Mouse (Mus musculus) liver, postnatal 0 days (tissue): ENCODE data around the gene Tspo2. TPM values are rescaled to one million over a fixed set of nuclear protein-coding genes. Genes with fewer than 3 reads are reported as not detected.

Experiments
- ATAC-seq: fragments of 200-750 bp; cut with Nextera tagmentation; 2 replicates; pipeline ENCODE4 v1.8.0; 2017; ENCODE audit warnings: mild to moderate bottlenecking, moderate library complexity
- DNase-seq: peaks from one replicate; pipeline ENCODE4 v3.0.0-alpha.2; 2016
- H3K27ac ChIP-seq: fragments of 300-500 bp; sonication (generic); 2 replicates; pipeline ENCODE4 v1.5.1; 2014; ENCODE audit warnings: antibody characterized with exemption, moderate library complexity, mild to moderate bottlenecking, low read depth
- H3K27me3 ChIP-seq: fragments of 300-500 bp; sonication (generic); 2 replicates; pipeline ENCODE4 v1.6.1; 2014; ENCODE audit warnings: low read length, control low read depth, mixed read lengths; ENCODE audit not compliant: insufficient read depth
- H3K36me3 ChIP-seq: fragments of 300-500 bp; sonication (generic); replicated peaks from 2 replicates; pipeline ENCODE4 v1.6.1; 2014; ENCODE audit warnings: mild to moderate bottlenecking, control low read depth, low read length, moderate library complexity, mixed read lengths; ENCODE audit not compliant: insufficient read depth
- H3K4me1 ChIP-seq: fragments of 300-500 bp; sonication (generic); 2 replicates; pipeline ENCODE4 v1.6.1; 2014; ENCODE audit warnings: antibody characterized with exemption, mild to moderate bottlenecking, control low read depth; ENCODE audit not compliant: insufficient read depth
- H3K4me2 ChIP-seq: fragments of 300-500 bp; sonication (generic); 2 replicates; pipeline ENCODE4 v1.6.1; 2014; ENCODE audit warnings: low read depth, mild to moderate bottlenecking, low read length, moderate library complexity, mixed read lengths
- H3K4me3 ChIP-seq: fragments of 300-500 bp; sonication (generic); 2 replicates; pipeline ENCODE4 v1.5.1; 2014; ENCODE audit warnings: low read depth, low read length
- H3K9ac ChIP-seq: fragments of 300-500 bp; sonication (generic); replicated peaks from 2 replicates; pipeline ENCODE4 v1.6.1; 2014; ENCODE audit warnings: mild to moderate bottlenecking, moderate library complexity
- H3K9me3 ChIP-seq: fragments of 300-500 bp; sonication (generic); 2 replicates; pipeline ENCODE4 v1.6.1; 2016; ENCODE audit warnings: mild to moderate bottlenecking, control low read depth, low read length, mixed read lengths
- CTCF ChIP-seq: sonication (generic); IDR thresholded peaks from 2 replicates; pipeline ENCODE4 v1.5.1; 2016; ENCODE audit warnings: antibody characterized with exemption, low read depth
- EP300 ChIP-seq: IDR thresholded peaks from 2 replicates; pipeline ENCODE4 v1.6.1; 2016; ENCODE audit warnings: antibody characterized with exemption, low read depth, mild to moderate bottlenecking
- WGBS: fragments of 180-500 bp; shearing (Covaris S2); extraction: QIAGEN DNeasy Blood & Tissue Kit; methylation state at CpG from one replicate; pipeline ENCODE4 v1.1.7; 2014; ENCODE audit not compliant: insufficient replicate concordance; 5-methylcytosine and 5-hydroxymethylcytosine counted together
- polyA plus RNA-seq: library from polyadenylated mRNA; unstranded; fragments of >200 nt; fragmentation: Nextera tagmentation; extraction: Ambion mirVana; gene quantifications from 2 replicates; pipeline ENCODE4 v1.2.1, GENCODE M21; 2015

The Tspo2 gene
- polyA plus RNA-seq, 1 experiment from 2014 or later, result 61.1 TPM

DNA sequence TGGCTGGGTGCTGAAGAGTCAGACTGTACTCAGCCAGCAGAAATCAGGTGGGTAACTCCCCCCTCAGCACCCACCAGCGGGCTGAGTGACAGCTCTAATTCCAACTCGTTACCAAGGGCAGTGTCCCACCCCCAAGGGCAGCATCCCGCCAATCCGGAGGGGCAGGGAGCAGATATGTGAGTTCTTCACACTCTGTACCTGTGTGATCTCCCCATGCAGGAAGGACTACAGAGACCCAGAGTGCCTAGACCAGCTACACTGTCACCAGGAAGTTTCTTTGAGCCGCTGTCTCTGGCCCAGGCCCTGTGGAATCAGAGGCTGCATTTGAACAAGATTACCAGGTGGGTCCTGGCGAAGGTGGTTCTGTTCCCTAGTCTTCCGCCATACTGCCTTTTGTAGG lies 2.9 kb upstream of the Tspo2 start:
- Histone ChIP-seq H3K27ac (no peak overlapping the region), H3K36me3 (peaks cover 4% of the 10 kb centered on the region; the same call in 1 of the 2 replicates), H3K4me1 (peaks cover 21% of the 10 kb centered on the region), H3K9me3 (no peaks in the 10 kb centered on the region), H3K4me2 (peak overlapping the region; percentile 44), H3K4me3 (0 out of 2 replicates have a peak overlapping the region, but pooled peaks have one; percentile 7), H3K27me3 (no peaks in the 10 kb centered on the region), H3K9ac (no peak overlapping the region; the same call in 1 of the 2 replicates)
- TF ChIP-seq CTCF (no peak), EP300 (no peak)
- ATAC-seq, result no peak
- 53% methylated on average over 7 of the region's 7 CpGs for WGBS
- DNase-seq, result no peak

DNA sequence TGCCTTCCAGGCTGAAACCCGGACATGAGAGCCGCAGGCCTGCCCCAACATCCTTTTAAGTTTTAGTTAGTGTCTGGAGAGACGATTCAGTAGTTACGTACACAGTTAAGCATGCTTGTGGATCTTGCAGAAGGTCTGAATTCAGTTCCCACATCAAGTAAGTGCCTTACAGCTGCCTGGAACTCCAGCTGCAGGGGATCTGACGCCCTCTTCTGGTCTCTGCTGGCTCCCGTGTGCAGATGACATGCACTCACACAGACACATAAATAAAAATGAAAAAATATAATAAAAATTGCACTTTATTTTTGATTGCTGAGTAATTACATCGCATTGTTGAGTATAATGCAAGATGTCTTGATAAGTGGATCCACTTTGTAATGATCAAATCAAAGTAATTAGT lies 2.2 kb upstream of the Tspo2 start:
- no peak overlapping the region for H3K4me3 ChIP-seq
- no peak for TF ChIP-seq EP300
- peak; percentile 69 for TF ChIP-seq CTCF
- H3K9ac ChIP-seq, result no peak overlapping the region
- peaks cover 4% of the 10 kb centered on the region; the same call in 1 of the 2 replicates for H3K36me3 ChIP-seq
- WGBS, result 76% methylated on average over 7 of the region's 7 CpGs
- H3K9me3 ChIP-seq, result no peaks in the 10 kb centered on the region
- ATAC-seq, result no peak
- no peaks in the 10 kb centered on the region for H3K27me3 ChIP-seq
- no peak overlapping the region for H3K27ac ChIP-seq
- H3K4me1 ChIP-seq, result peaks cover 23% of the 10 kb centered on the region
- H3K4me2 ChIP-seq, result no peak overlapping the region
- no peak for DNase-seq

DNA sequence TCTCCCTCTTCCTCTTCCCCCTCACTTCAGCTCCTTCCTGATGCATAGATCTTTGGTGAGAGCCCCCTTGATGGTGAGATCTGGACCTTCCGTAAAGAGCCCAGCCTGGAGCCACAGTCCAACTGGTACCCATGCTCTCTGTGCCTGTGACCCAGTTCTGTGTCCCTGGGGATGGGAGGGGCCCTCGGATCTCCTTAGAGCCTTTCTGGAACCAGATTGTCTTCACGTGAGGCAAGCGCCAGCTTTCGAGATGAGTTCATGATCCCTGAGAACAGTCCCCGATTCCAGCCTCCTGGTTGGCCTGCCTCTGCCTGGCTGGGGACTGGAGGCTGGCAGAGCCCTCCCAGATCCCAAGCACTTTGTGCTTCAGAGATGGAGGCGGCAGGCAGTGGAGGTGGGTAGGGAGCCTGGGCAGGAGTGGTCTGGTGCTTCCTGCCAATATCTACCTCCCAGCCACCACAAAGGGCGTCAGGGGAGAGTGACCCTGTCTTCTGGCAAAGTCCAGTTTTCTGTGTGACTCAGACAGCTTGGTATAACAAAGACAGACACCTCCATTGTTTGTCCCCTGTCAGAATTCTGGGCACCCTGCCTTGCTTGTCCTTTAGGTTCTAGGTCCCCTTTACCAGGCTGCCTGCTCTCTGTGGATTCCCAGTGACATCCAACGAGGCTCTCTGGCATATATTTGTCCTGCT lies 577 bp upstream of the Tspo2 start:
- no peak for DNase-seq
- ATAC-seq, result peak; percentile 14; the same call in 1 of the 2 replicates
- peaks cover 4% of the 10 kb centered on the region; the same call in 1 of the 2 replicates for H3K36me3 ChIP-seq
- peaks cover 34% of the 10 kb centered on the region for H3K4me1 ChIP-seq
- H3K27ac ChIP-seq, result peak overlapping the region; percentile 92
- H3K4me3 ChIP-seq, result peak overlapping the region; percentile 40
- peak overlapping the region; percentile 64 for H3K9ac ChIP-seq
- no peaks in the 10 kb centered on the region for H3K9me3 ChIP-seq
- peak overlapping the region; percentile 65 for H3K4me2 ChIP-seq
- WGBS, result 58% methylated on average over 9 of the region's 9 CpGs
- TF ChIP-seq CTCF (no peak), EP300 (no peak)
- no peaks in the 10 kb centered on the region for H3K27me3 ChIP-seq

DNA sequence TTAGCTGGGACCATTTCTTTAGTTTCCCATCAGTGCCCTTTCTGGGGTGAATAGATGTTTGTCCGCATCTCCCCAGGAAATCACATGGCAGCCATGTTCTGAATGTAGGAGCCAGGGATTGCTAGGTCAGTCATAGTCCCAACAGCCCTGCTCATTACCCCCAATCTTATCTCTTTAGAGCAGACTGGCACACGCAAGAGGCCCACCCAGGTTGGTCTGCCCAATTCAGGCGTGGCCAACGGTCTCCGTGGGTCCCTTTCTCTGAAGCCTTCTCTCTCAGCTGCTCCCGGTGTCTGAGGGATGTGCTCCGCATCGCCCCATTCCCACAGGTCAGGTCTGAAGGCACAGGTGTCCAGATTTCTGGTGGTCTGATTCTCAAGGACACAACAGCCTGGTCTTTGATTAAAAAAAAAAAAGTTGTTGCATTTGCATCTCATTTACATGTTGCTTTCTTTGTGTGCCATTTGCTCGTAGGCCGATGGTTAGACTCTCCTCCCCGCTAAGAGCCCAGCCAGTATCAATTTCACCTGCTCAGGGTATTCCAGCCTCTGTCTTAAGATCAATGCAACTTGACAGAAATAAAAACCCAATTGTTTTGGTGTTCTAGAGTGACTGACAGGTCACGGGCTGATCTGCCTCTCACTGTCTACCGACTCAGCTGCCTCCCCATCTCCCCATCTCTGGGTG lies 513 bp downstream of the Tspo2 start:
- ATAC-seq, result peak; percentile 90
- WGBS, result 57% methylated on average over 13 of the region's 13 CpGs
- peak overlapping the region; percentile 64 for H3K9ac ChIP-seq
- H3K27ac ChIP-seq, result peak overlapping the region; percentile 92
- peaks cover 4% of the 10 kb centered on the region; the same call in 1 of the 2 replicates for H3K36me3 ChIP-seq
- TF ChIP-seq CTCF, result no peak
- TF ChIP-seq EP300, result peak; percentile 93
- peak overlapping the region; percentile 40 for H3K4me3 ChIP-seq
- peak; percentile 78 for DNase-seq
- H3K9me3 ChIP-seq, result no peaks in the 10 kb centered on the region
- no peaks in the 10 kb centered on the region for H3K27me3 ChIP-seq
- peaks cover 34% of the 10 kb centered on the region for H3K4me1 ChIP-seq
- H3K4me2 ChIP-seq, result peak overlapping the region; percentile 65

DNA sequence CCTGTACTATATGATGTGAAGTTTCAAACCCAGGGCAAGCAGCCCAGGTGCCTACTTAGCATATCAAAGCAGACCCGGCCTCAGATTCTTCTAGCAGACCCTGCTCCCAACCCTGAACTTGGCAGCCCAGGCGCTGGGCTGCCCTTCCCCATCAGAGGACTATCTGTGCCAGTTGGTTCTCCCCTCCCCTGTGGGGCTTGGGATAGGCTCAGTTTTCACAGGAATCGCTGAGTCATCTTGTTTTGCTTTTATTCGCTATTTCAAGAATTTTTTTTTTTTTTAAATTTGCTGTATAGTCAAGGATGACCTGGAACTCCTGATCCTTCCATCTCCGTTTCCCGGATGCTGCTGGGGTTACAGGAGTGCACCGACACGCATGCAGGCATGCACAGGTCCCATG lies 3.6 kb downstream of the Tspo2 start:
- whole genome bisulfite sequencing, result 58% methylated on average over 8 of the region's 8 CpGs
- DNase-seq (no peak), ATAC-seq (peak; percentile 24)
- Histone ChIP-seq H3K4me2 (peak overlapping the region; percentile 65), H3K27me3 (no peaks in the 10 kb centered on the region), H3K4me3 (no peak overlapping the region), H3K9me3 (no peaks in the 10 kb centered on the region), H3K9ac (0 out of 2 replicates have a peak overlapping the region, but pooled peaks have one; percentile 57), H3K36me3 (peaks cover 4% of the 10 kb centered on the region; the same call in 1 of the 2 replicates), H3K27ac (peak overlapping the region; percentile 92), H3K4me1 (peaks cover 28% of the 10 kb centered on the region)
- TF ChIP-seq CTCF (no peak), EP300 (peak; percentile 76)

DNA sequence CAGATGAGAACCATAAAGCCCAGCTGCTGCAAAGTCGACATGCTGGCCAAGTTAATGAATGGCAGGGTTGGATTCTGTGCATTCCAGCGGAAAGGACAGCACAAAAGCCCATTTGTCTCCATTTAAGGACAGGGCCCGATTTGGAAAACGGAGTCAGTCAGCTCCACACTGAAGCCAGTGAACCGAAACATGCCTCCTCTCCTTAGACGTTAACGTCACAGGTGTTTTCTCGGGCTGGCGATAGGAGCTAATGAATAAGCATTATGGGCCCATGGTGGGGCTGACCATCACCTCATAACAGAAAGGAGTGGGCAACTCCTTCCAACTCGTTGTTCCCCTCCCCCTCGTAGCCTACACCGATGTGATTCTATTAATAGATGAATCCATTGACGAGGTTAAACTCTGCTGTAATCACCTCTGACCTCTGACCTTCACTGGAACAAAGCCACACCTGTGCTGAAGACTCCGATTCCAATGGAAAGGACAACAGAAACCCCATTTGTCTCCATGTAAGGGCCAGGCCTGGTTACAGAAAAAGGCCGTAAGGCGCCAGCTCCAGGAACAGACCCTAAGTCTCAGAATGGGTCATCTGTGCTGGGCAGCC lies 7.7 kb downstream of the Tspo2 start:
- 81% methylated on average over 16 of the region's 16 CpGs for WGBS
- no peak for TF ChIP-seq EP300
- TF ChIP-seq CTCF, result no peak
- DNase-seq, result no peak

More for the DNA sequence above, 7.7 kb downstream of the Tspo2 start:
- Histone ChIP-seq H3K4me2 (no peak overlapping the region), H3K27me3 (no peaks in the 10 kb centered on the region), H3K9ac (no peak overlapping the region), H3K27ac (no peak overlapping the region), H3K9me3 (no peaks in the 10 kb centered on the region), H3K4me3 (no peak overlapping the region), H3K4me1 (peaks cover 17% of the 10 kb centered on the region), H3K36me3 (no peaks in the 10 kb centered on the region)
- ATAC-seq, result no peak
